17 mouse cellular contexts compared by ENCODE assay signal in genomic region chr3:137351882-137352281, GRCm38 (mm10). TPM values are rescaled to one million over a fixed set of nuclear protein-coding genes. Genes with fewer than 3 reads are reported as not detected.
"Had no signal": no experiment of that assay in that cellular context is flagged by ENCODE, and none has a peak within 500 bp of the region (broad histone marks: within the 10 kb centered on the region; RNA-seq: fewer than 3 reads in every experiment).

No protein-coding gene starts in this region.

- H3K4me3 ChIP-seq: kidney, embryonic 15.5 days; left cerebral cortex, adult 2 months; limb, embryonic 15.5 days; liver, embryonic 12.5 days; midbrain, embryonic 12.5 days; neural tube, embryonic 13.5 days had no signal

- ATAC-seq: liver, embryonic 12.5 days; midbrain, embryonic 16.5 days had no signal

- H3K4me1 ChIP-seq: kidney, embryonic 15.5 days; limb, embryonic 15.5 days; liver, embryonic 12.5 days; midbrain, embryonic 12.5 days; neural tube, embryonic 13.5 days had no signal

- DNase-seq: kidney, adult 11 months; kidney, postnatal 14 days; lung, embryonic 14.5 days; lung, postnatal 10 days; lung, postnatal 4 days; retina, postnatal 1 day; spleen, adult 18-20 months; thymus, adult 2 months; thymus, postnatal 25 days had no signal

- H3K9ac ChIP-seq: kidney, embryonic 15.5 days; limb, embryonic 15.5 days; liver, embryonic 12.5 days; lung, embryonic 14.5 days; midbrain, embryonic 12.5 days; neural tube, embryonic 13.5 days had no signal

- H3K27ac ChIP-seq: kidney, embryonic 15.5 days; left cerebral cortex, adult 2 months; limb, embryonic 15.5 days; liver, embryonic 12.5 days; midbrain, embryonic 12.5 days; neural tube, embryonic 13.5 days had no signal

- H3K27me3 ChIP-seq: kidney, embryonic 15.5 days; limb, embryonic 15.5 days; liver, embryonic 12.5 days; midbrain, embryonic 12.5 days; neural tube, embryonic 13.5 days had no signal

- H3K36me3 ChIP-seq: kidney, embryonic 15.5 days; limb, embryonic 15.5 days; liver, embryonic 12.5 days; midbrain, embryonic 12.5 days; neural tube, embryonic 13.5 days had no signal

RNA-seq across cellular contexts. Expression of gene Emcn, which starts 11.0 kb away (rescaled TPM):
- total RNA-seq: megakaryocyte, adult 5-6 weeks had no signal
